Mouse (Mus musculus) gonadal fat pad, adult 2 months (tissue): ENCODE measurements around the gene Ntf3. TPM values are rescaled to one million over a fixed set of nuclear protein-coding genes. Genes with fewer than 3 reads are reported as not detected.

Experiments
- DNase-seq: peaks from one replicate; pipeline ENCODE4 v3.0.0-alpha.2; 2012; ENCODE audit warnings: low read depth
- polyA plus RNA-seq: library from polyadenylated mRNA; depleted of rRNA; stranded (reverse); fragments of >200 nt; gene quantifications from 2 replicates; pipeline ENCODE4 v1.2.3, GENCODE M21; 2012

The Ntf3 gene
- polyA plus RNA-seq, 1 experiment, result 1.9 TPM

- DNase-seq, result no peak
Measured at GRCm38 (mm10) chr6:126159279-126160066, 7.2 kb downstream of the Ntf3 start.

- no peak for DNase-seq
Measured at GRCm38 (mm10) chr6:126155928-126156327, 10.8 kb downstream of the Ntf3 start.

- DNase-seq, result no peak
Measured at GRCm38 (mm10) chr6:126154372-126154982, 12.2 kb downstream of the Ntf3 start.

GRCm38 (mm10) chr6:126153154-126153553 lies 13.6 kb downstream of the Ntf3 start:
- no peak for DNase-seq

- no peak for DNase-seq
Measured at GRCm38 (mm10) chr6:126143659-126144058, 23.1 kb downstream of the Ntf3 start.

- no peak for DNase-seq
Measured at GRCm38 (mm10) chr6:126142741-126143140, 24.0 kb downstream of the Ntf3 start.

- no peak for DNase-seq
Measured at GRCm38 (mm10) chr6:126142021-126142554, 24.6 kb downstream of the Ntf3 start.

- DNase-seq, result no peak
Measured at GRCm38 (mm10) chr6:126141472-126141871, 25.2 kb downstream of the Ntf3 start.

GRCm38 (mm10) chr6:126140961-126141360 lies 25.7 kb downstream of the Ntf3 start:
- no peak for DNase-seq

- no peak for DNase-seq
Measured at GRCm38 (mm10) chr6:126140416-126140815, 26.3 kb downstream of the Ntf3 start.

GRCm38 (mm10) chr6:126134155-126134906 lies 32.4 kb downstream of the Ntf3 start:
- DNase-seq, result no peak

GRCm38 (mm10) chr6:126128238-126128637 lies 38.5 kb downstream of the Ntf3 start:
- DNase-seq, result no peak

GRCm38 (mm10) chr6:126118247-126118646 lies 48.5 kb downstream of the Ntf3 start:
- peak; percentile 76 for DNase-seq

GRCm38 (mm10) chr6:126117191-126117590 lies 49.5 kb downstream of the Ntf3 start:
- no peak for DNase-seq

GRCm38 (mm10) chr6:126114934-126115633 lies 51.6 kb downstream of the Ntf3 start:
- DNase-seq, result no peak

GRCm38 (mm10) chr6:126110892-126111835 lies 55.5 kb downstream of the Ntf3 start:
- DNase-seq, result no peak

GRCm38 (mm10) chr6:126109184-126109583 lies 57.5 kb downstream of the Ntf3 start:
- DNase-seq, result no peak

- DNase-seq, result no peak
Measured at GRCm38 (mm10) chr6:126108771-126109170, 57.9 kb downstream of the Ntf3 start.

GRCm38 (mm10) chr6:126107398-126107797 lies 59.3 kb downstream of the Ntf3 start:
- no peak for DNase-seq

- DNase-seq, result no peak
Measured at GRCm38 (mm10) chr6:126106798-126107173, 59.9 kb downstream of the Ntf3 start.
